Mouse (Mus musculus) right cerebral cortex, adult 2 months (tissue): ENCODE measurements at regions not wholly inside any gene's neighbourhood (a gene's known extent, or its start where the extent isn't known, plus 50 kb on each side); places are given as distances from the start of the nearest gene placed in this dataset.
A peak's percentile ranks its signal among the peaks of the same experiment; 100 is the strongest.

Experiments
- DNase-seq, 2 experiments: peaks; one replicate each; pipeline ENCODE4 v3.0.0; 2021 to 2022; ENCODE audit warnings: low spot score in 2 of 2

GRCm38 (mm10) chr17:52062096-52062665 lies 229.1 kb upstream of the Satb1 start:
- no peak for DNase-seq

- no peak for DNase-seq
These were observed 203.4 kb upstream of the Satb1 start for GRCm38 (mm10) chr17:52036479-52036878.

GRCm38 (mm10) chr17:52031079-52031478 lies 198.0 kb upstream of the Satb1 start:
- no peak for DNase-seq

- DNase-seq, result no peak
These were observed 153.8 kb upstream of the Satb1 start for GRCm38 (mm10) chr17:51986920-51987319.

- no peak for DNase-seq
These were observed 153.1 kb upstream of the Satb1 start for GRCm38 (mm10) chr17:51986212-51986611.

GRCm38 (mm10) chr17:51979126-51979525 lies 146.0 kb upstream of the Satb1 start:
- no peak for DNase-seq

- DNase-seq, result no peak
These were observed 138.4 kb upstream of the Satb1 start for GRCm38 (mm10) chr17:51971444-51971843.

- DNase-seq, result no peak
These were observed 133.6 kb upstream of the Satb1 start for GRCm38 (mm10) chr17:51966573-51967284.

GRCm38 (mm10) chr17:51962529-51963110 lies 129.5 kb upstream of the Satb1 start:
- no peak for DNase-seq

- DNase-seq, result peak in 1 of 2 experiments; percentile 5
These were observed 128.2 kb upstream of the Satb1 start for GRCm38 (mm10) chr17:51961337-51961736.

- no peak for DNase-seq
These were observed 123.2 kb upstream of the Satb1 start for GRCm38 (mm10) chr17:51956275-51956674.

GRCm38 (mm10) chr17:51937707-51938106 lies 104.6 kb upstream of the Satb1 start:
- no peak for DNase-seq

- no peak for DNase-seq
These were observed 103.0 kb upstream of the Satb1 start for GRCm38 (mm10) chr17:51936071-51936470.

GRCm38 (mm10) chr17:51926392-51926791 lies 93.3 kb upstream of the Satb1 start:
- DNase-seq, result no peak

- no peak for DNase-seq
These were observed 73.9 kb upstream of the Satb1 start for GRCm38 (mm10) chr17:51907031-51907430.

- no peak for DNase-seq
These were observed 73.3 kb upstream of the Satb1 start for GRCm38 (mm10) chr17:51906418-51906817.

GRCm38 (mm10) chr17:51903885-51904284 lies 70.8 kb upstream of the Satb1 start:
- no peak for DNase-seq

- no peak for DNase-seq
These were observed 66.3 kb upstream of the Satb1 start for GRCm38 (mm10) chr17:51899376-51899775.

GRCm38 (mm10) chr17:51896160-51896559 lies 63.1 kb upstream of the Satb1 start:
- no peak for DNase-seq

- no peak for DNase-seq
These were observed 61.2 kb upstream of the Satb1 start for GRCm38 (mm10) chr17:51894278-51894677.

GRCm38 (mm10) chr17:51892856-51893255 lies 59.8 kb upstream of the Satb1 start:
- DNase-seq, result no peak

GRCm38 (mm10) chr17:51892159-51892558 lies 59.1 kb upstream of the Satb1 start:
- no peak for DNase-seq
